Mouse (Mus musculus) testis, adult 2 months (tissue): Measurements from ENCODE around the gene Dck.

Experiments
- CTCF ChIP-seq: fragments of 200-500 bp; IDR thresholded peaks from 2 replicates; pipeline ENCODE4 v1.5.1; 2012; ENCODE audit warnings: low read depth, mild to moderate bottlenecking, inconsistent platforms, low read length, moderate library complexity; ENCODE audit not compliant: control insufficient read depth, insufficient read depth, insufficient replicate concordance
- POLR2A ChIP-seq: fragments of 200-500 bp; IDR thresholded peaks from 2 replicates; pipeline ENCODE4 v1.6.1; 2012; ENCODE audit warnings: low read depth, mild to moderate bottlenecking, inconsistent platforms, low read length, moderate library complexity; ENCODE audit not compliant: control insufficient read depth

DNA sequence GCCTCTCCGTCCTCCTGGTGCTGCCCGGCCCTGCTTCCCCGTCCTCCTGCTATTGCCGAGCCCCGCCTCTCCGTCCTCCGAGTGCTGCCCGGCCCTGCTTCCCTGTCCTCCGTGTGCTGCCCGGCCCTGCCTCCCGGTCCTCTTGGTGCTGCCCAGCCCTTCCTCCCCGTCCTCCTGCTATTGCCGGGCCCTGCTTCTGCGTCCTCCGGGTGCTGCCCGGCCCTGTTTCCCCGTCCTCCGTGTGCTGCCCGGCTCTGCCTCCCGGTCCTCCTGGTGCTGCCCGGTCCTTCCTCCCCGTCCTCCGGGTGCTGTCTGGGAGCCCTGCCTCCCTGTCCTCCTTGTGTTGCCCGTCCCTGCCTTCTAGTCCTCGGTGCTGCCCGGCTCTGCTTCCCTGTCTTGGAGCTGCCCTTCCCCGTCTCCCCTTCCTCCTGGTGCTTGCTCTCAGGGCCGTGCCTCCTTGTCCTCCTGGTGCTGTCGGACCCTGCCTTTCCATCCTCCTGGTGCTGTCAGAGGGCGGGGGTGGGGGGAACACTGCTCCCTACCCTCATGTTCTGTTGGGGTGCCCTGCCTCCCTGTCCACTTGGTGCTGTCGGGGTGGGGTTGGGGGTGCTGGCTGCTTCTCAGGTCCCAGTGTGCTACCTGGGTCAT is 43.1 kb upstream of the Dck start:
- TF ChIP-seq CTCF (no peak), POLR2A (0 out of 2 replicates have a peak, but pooled peaks have one; percentile 17)
